Mouse (Mus musculus) MEL (cell line): ENCODE measurements around the gene Galnt14. TPM values are rescaled to one million over a fixed set of nuclear protein-coding genes. Genes with fewer than 3 reads are reported as not detected.

ENCODE experiments used
- DNase-seq: peaks from one replicate; pipeline ENCODE4 v3.0.0; 2011; ENCODE audit warnings: low read depth, low spot score
- H3K27ac ChIP-seq: 2 replicates; pipeline ENCODE4 v1.5.1; 2012; ENCODE audit warnings: low read depth, mild to moderate bottlenecking, control low read depth, low read length, moderate library complexity; ENCODE audit not compliant: control insufficient read depth
- H3K27me3 ChIP-seq, 2 experiments: fragments of 150-350 bp in 1 of 2; sonication (generic) in 1 of 2; 2 replicates each; pipeline ENCODE4 v1.6.1; 2012; ENCODE audit warnings: low read length in 2 of 2, mild to moderate bottlenecking in 2 of 2, improper control_type of control experiment in 1 of 2, moderate library complexity in 1 of 2; ENCODE audit not compliant: insufficient read depth in 2 of 2, control insufficient read depth in 1 of 2
- H3K36me3 ChIP-seq, 2 experiments: 2 replicates each; pipeline ENCODE4 v1.6.1; 2012 to 2014; ENCODE audit warnings: low read length in 2 of 2, improper control_type of control experiment in 1 of 2, inconsistent platforms in 1 of 2, mild to moderate bottlenecking in 1 of 2; ENCODE audit not compliant: insufficient read depth in 2 of 2, control insufficient read depth in 1 of 2
- H3K4me1 ChIP-seq, 2 experiments: fragments of 150-350 bp in 1 of 2; sonication (generic) in 1 of 2; 2 replicates each; pipeline ENCODE4 v1.6.1; 2012; ENCODE audit warnings: low read length in 2 of 2, improper control_type of control experiment in 1 of 2, mild to moderate bottlenecking in 1 of 2; ENCODE audit not compliant: insufficient read depth in 2 of 2, control insufficient read depth in 1 of 2
- H3K4me3 ChIP-seq, 2 experiments: fragments of 150-350 bp in 1 of 2; sonication (generic) in 1 of 2; 2 replicates each; pipeline ENCODE4 v1.5.1; 2012; ENCODE audit warnings: low read depth in 2 of 2, low read length in 2 of 2, mild to moderate bottlenecking in 2 of 2, moderate library complexity in 2 of 2, control low read depth in 1 of 2, improper control_type of control experiment in 1 of 2; ENCODE audit not compliant: control insufficient read depth in 1 of 2, insufficient read depth in 1 of 2
- H3K79me2 ChIP-seq: 2 replicates; pipeline ENCODE4 v1.6.1; 2012; ENCODE audit warnings: mild to moderate bottlenecking, low read length, moderate library complexity; ENCODE audit not compliant: control insufficient read depth, poor library complexity, insufficient read depth
- H3K9ac ChIP-seq: 2 replicates; pipeline ENCODE4 v1.6.1; 2012; ENCODE audit warnings: low read depth, mild to moderate bottlenecking, control low read depth, low read length, moderate library complexity; ENCODE audit not compliant: control insufficient read depth, poor library complexity, severe bottlenecking
- H3K9me3 ChIP-seq: fragments of 150-350 bp; sonication (generic); replicated peaks from 2 replicates; pipeline ENCODE4 v1.6.1; 2012; ENCODE audit warnings: mild to moderate bottlenecking, low read length, improper control_type of control experiment, moderate library complexity; ENCODE audit not compliant: insufficient read depth
- CTCF ChIP-seq, 3 experiments: IDR thresholded peaks in 2 of 3; conservative IDR thresholded peaks in 1 of 3; 2 replicates each; pipeline ENCODE4 v1.5.1; 2011 to 2012; ENCODE audit warnings: low read length in 3 of 3, low read depth in 2 of 3, mild to moderate bottlenecking in 2 of 3, improper control_type of control experiment in 1 of 3, inconsistent platforms in 1 of 3, mixed read lengths in 1 of 3, moderate library complexity in 1 of 3; ENCODE audit not compliant: control insufficient read depth in 1 of 3, insufficient read depth in 1 of 3, poor library complexity in 1 of 3, severe bottlenecking in 1 of 3
- E2F4 ChIP-seq: IDR thresholded peaks from 2 replicates; pipeline ENCODE4 v1.6.1; 2011; ENCODE audit warnings: low read depth, low read length, improper control_type of control experiment, borderline replicate concordance
- ELF1 ChIP-seq: IDR thresholded peaks from 2 replicates; pipeline ENCODE4 v1.6.1; 2014; ENCODE audit warnings: low read depth, mild to moderate bottlenecking, inconsistent platforms, low read length, improper control_type of control experiment, moderate library complexity
- EP300 ChIP-seq, 2 experiments: IDR thresholded peaks; 2 replicates each; pipeline ENCODE4 v1.6.1; 2011; ENCODE audit warnings: improper control_type of control experiment in 2 of 2, low read length in 2 of 2, low read depth in 1 of 2, mild to moderate bottlenecking in 1 of 2
- HCFC1 ChIP-seq: IDR thresholded peaks from 2 replicates; pipeline ENCODE4 v1.6.1; 2012; ENCODE audit warnings: low read depth, mild to moderate bottlenecking, inconsistent platforms, low read length, improper control_type of control experiment, moderate library complexity
- MAFK ChIP-seq: IDR thresholded peaks from 2 replicates; pipeline ENCODE4 v1.6.1; 2011; ENCODE audit warnings: low read depth, mild to moderate bottlenecking, low read length, improper control_type of control experiment, borderline replicate concordance
- MEF2A ChIP-seq: IDR thresholded peaks from 2 replicates; pipeline ENCODE4 v1.6.1; 2014; ENCODE audit warnings: low read depth, mild to moderate bottlenecking, inconsistent platforms, low read length, improper control_type of control experiment; ENCODE audit not compliant: poor library complexity, insufficient replicate concordance, severe bottlenecking; ENCODE audit errors: extremely low read depth
- MYB ChIP-seq: IDR thresholded peaks from 2 replicates; pipeline ENCODE4 v1.6.1; 2011; ENCODE audit warnings: mild to moderate bottlenecking, low read depth, low read length, improper control_type of control experiment
- MYC ChIP-seq: IDR thresholded peaks from 2 replicates; pipeline ENCODE4 v1.6.1; 2011; ENCODE audit warnings: low read depth, mild to moderate bottlenecking, low read length, improper control_type of control experiment, moderate library complexity
- POLR2AphosphoS2 ChIP-seq: IDR thresholded peaks from 2 replicates; pipeline ENCODE4 v1.6.1; 2011; ENCODE audit warnings: low read length, improper control_type of control experiment
- RCOR1 ChIP-seq: IDR thresholded peaks from 2 replicates; pipeline ENCODE4 v1.6.1; 2012; ENCODE audit warnings: low read depth, mild to moderate bottlenecking, inconsistent platforms, low read length, improper control_type of control experiment
- SMC3 ChIP-seq: IDR thresholded peaks from 2 replicates; pipeline ENCODE4 v1.6.1; 2011; ENCODE audit warnings: low read depth, low read length, improper control_type of control experiment
- TAL1 ChIP-seq: IDR thresholded peaks from 2 replicates; pipeline ENCODE4 v1.6.1; 2012; ENCODE audit warnings: mild to moderate bottlenecking, inconsistent platforms, low read length, moderate library complexity, mixed read lengths
- USF2 ChIP-seq, 2 experiments: IDR thresholded peaks; 2 replicates each; pipeline ENCODE4 v1.6.1; 2011 to 2012; ENCODE audit warnings: improper control_type of control experiment in 2 of 2, low read length in 2 of 2, borderline replicate concordance in 1 of 2, inconsistent platforms in 1 of 2, low read depth in 1 of 2, mild to moderate bottlenecking in 1 of 2; ENCODE audit not compliant: insufficient read depth in 1 of 2
- ZKSCAN1 ChIP-seq: IDR thresholded peaks from 2 replicates; pipeline ENCODE4 v1.6.1; 2012; ENCODE audit warnings: low read depth, mild to moderate bottlenecking, inconsistent platforms, low read length, improper control_type of control experiment, moderate library complexity
- ZMIZ1 ChIP-seq: IDR thresholded peaks from 2 replicates; pipeline ENCODE4 v1.6.1; 2012; ENCODE audit warnings: low read depth, mild to moderate bottlenecking, inconsistent platforms, low read length, improper control_type of control experiment, moderate library complexity
- polyA plus RNA-seq, 2 experiments: library from polyadenylated mRNA; stranded (reverse) in 1 of 2; unstranded in 1 of 2; fragments of >175 nt in 1 of 2; fragments of >200 nt in 1 of 2; gene quantifications; 2 replicates each; pipeline versions ENCODE4 v1.2.1 to v1.2.4; 2012; ENCODE audit warnings: low replicate concordance in 2 of 2, low read depth in 1 of 2; ENCODE audit not compliant: insufficient read length in 2 of 2, insufficient read depth in 1 of 2, missing spikeins in 1 of 2
- total RNA-seq: library from RNA; depleted of rRNA; stranded (reverse); fragments of 300-350 nt; gene quantifications from 2 replicates; pipeline ENCODE4 v1.2.3, GENCODE M21; 2012

Gene Galnt14
- total and polyA plus RNA-seq, 3 experiments, result not detected

GRCm38 (mm10) chr17:73572881-73573280, 137.4 kb downstream of the Galnt14 start:
- no peak for DNase-seq
- Histone ChIP-seq H3K27me3 (no peaks in the 10 kb centered on the region), H3K79me2 (no peaks in the 10 kb centered on the region), H3K4me3 (no peak overlapping the region), H3K4me1 (no peaks in the 10 kb centered on the region), H3K27ac (no peak overlapping the region), H3K36me3 (no peaks in the 10 kb centered on the region), H3K9ac (no peak overlapping the region), H3K9me3 (no peaks in the 10 kb centered on the region)
- TF ChIP-seq MYC, result no peak

- Histone ChIP-seq H3K36me3 (no peaks in the 10 kb centered on the region), H3K4me1 (no peaks in the 10 kb centered on the region), H3K9ac (no peak overlapping the region)
- no peak for TF ChIP-seq POLR2AphosphoS2
- no peak for TF ChIP-seq MYB
- TF ChIP-seq RCOR1, result no peak
- no peak for TF ChIP-seq TAL1
- peak; percentile 29; the same call in 1 of the 2 replicates for TF ChIP-seq SMC3
- peak; percentile 20 to 39 (median 25); a peak in 4 of 6 replicates for TF ChIP-seq CTCF (IDR thresholded peaks at IDR 0.05 in 2 of 3, conservative IDR thresholded peaks at IDR 0.05 in 1 of 3; ENCODE audit: control insufficient read depth in 1 of 3, insufficient read depth in 1 of 3, low read depth in 2 of 3, low read length in 3 of 3, poor library complexity in 1 of 3, severe bottlenecking in 1 of 3)
- no peak for TF ChIP-seq EP300 (IDR thresholded peaks at IDR 0.05; ENCODE audit: low read depth in 1 of 2, low read length in 2 of 2)
- no peak for TF ChIP-seq E2F4
- TF ChIP-seq ZMIZ1, result no peak
- no peak for TF ChIP-seq MAFK
- TF ChIP-seq ZKSCAN1, result no peak
- TF ChIP-seq HCFC1, result no peak
- TF ChIP-seq, all 39 proteins: peak for 2
- Histone ChIP-seq H3K4me3 (no peak overlapping the region), H3K9me3 (no peaks in the 10 kb centered on the region), H3K27ac (no peak overlapping the region), H3K79me2 (no peaks in the 10 kb centered on the region), H3K27me3 (no peaks in the 10 kb centered on the region)
- DNase-seq, result peak; percentile 7
Measured at GRCm38 (mm10) chr17:73572440-73572839, 137.8 kb downstream of the Galnt14 start.

GRCm38 (mm10) chr17:73571961-73572360, 138.3 kb downstream of the Galnt14 start:
- TF ChIP-seq MEF2A (no peak), USF2 (IDR thresholded peaks at IDR 0.05; ENCODE audit: borderline replicate concordance in 1 of 2, insufficient read depth in 1 of 2, low read depth in 1 of 2, low read length in 2 of 2) (no peak), ELF1 (no peak)
- H3K9me3 ChIP-seq, result no peaks in the 10 kb centered on the region

More at GRCm38 (mm10) chr17:73571961-73572360, 138.3 kb downstream of the Galnt14 start:
- H3K79me2 ChIP-seq, result no peaks in the 10 kb centered on the region
- H3K27ac ChIP-seq, result no peak overlapping the region
- no peaks in the 10 kb centered on the region for H3K4me1 ChIP-seq
- no peaks in the 10 kb centered on the region for H3K27me3 ChIP-seq
- H3K9ac ChIP-seq, result no peak overlapping the region
- no peak overlapping the region for H3K4me3 ChIP-seq
- DNase-seq, result no peak
- no peaks in the 10 kb centered on the region for H3K36me3 ChIP-seq
